Comparison of ENCODE assay signal across 9 mouse cellular contexts in genomic region chr11:55015831-55016241, GRCm38 (mm10). TPM values are rescaled to one million over a fixed set of nuclear protein-coding genes. Genes with fewer than 3 reads are reported as not detected.
A peak's percentile ranks its signal among the peaks of the same experiment; 100 is the strongest.
DNase-seq lines count a peak whose midpoint lies in the region; ATAC-seq and TF ChIP-seq lines count a peak whose summit lies in the region.
"Had no signal": no experiment of that assay in that cellular context is flagged by ENCODE, and none has a peak within 500 bp of the region (broad histone marks: within the 10 kb centered on the region; RNA-seq: fewer than 3 reads in every experiment).

No protein-coding gene starts in this region.

- no peaks in the 10 kb centered on the region for H3K9me3 ChIP-seq in hindbrain, postnatal 0 days (ENCODE audit: low read length)
- H3K9me3 ChIP-seq: G1E had no signal

- peak; percentile 78 for ATAC-seq in hindbrain, postnatal 0 days
- ATAC-seq in megakaryocyte progenitor cell, adult 5-6 weeks (replicated peaks; ENCODE audit: poor library complexity), result no peak

- H3K79me2 ChIP-seq in liver, adult 2 months (ENCODE audit: control insufficient read depth, insufficient read depth, low read length), result no peaks in the 10 kb centered on the region

- no peak overlapping the region for H3K27ac ChIP-seq in liver, adult 2 months (replicated peaks; ENCODE audit: insufficient read depth, low read depth, low read length)
- H3K27ac ChIP-seq in gastrocnemius, adult 2 months, result peak overlapping the region; percentile 90
- peak overlapping the region; percentile 80 for H3K27ac ChIP-seq in hindbrain, postnatal 0 days

- TF ChIP-seq CTCF in liver, adult 2 months (IDR thresholded peaks at IDR 0.05; ENCODE audit: low read depth, low read length), result no peak
- TF ChIP-seq CTCF in brain, embryonic 14.5 days (IDR thresholded peaks at IDR 0.05; ENCODE audit: borderline replicate concordance, extremely low read depth, insufficient read depth, insufficient read length), result no peak
- TF ChIP-seq CTCF in gastrocnemius, adult 2 months (IDR thresholded peaks at IDR 0.05), result no peak
- TF ChIP-seq CTCF in hindbrain, postnatal 0 days (IDR thresholded peaks at IDR 0.05; ENCODE audit: low read depth), result no peak

- no peak overlapping the region for H3K9ac ChIP-seq in liver, adult 2 months (ENCODE audit: low read depth, low read length)
- no peak overlapping the region for H3K9ac ChIP-seq in hindbrain, postnatal 0 days (replicated peaks; ENCODE audit: low read length)

- TF ChIP-seq POLR2A in liver, adult 2 months (IDR thresholded peaks at IDR 0.05; ENCODE audit: extremely low read depth, insufficient read depth, low read length), result no peak
- TF ChIP-seq POLR2A in brain, embryonic 14.5 days (IDR thresholded peaks at IDR 0.05; ENCODE audit: borderline replicate concordance, extremely low read depth, insufficient read depth, insufficient read length, poor library complexity, severe bottlenecking), result no peak

- H3K36me3 ChIP-seq in liver, adult 2 months (ENCODE audit: control insufficient read depth, insufficient read depth, low read length), result peaks cover 13% of the 10 kb centered on the region; the same call in 1 of the 2 replicates
- peaks cover 15% of the 10 kb centered on the region; the same call in 1 of the 2 replicates for H3K36me3 ChIP-seq in hindbrain, postnatal 0 days (ENCODE audit: insufficient read depth, low read length)
- H3K36me3 ChIP-seq: G1E had no signal

- peaks cover 13% of the 10 kb centered on the region for H3K4me1 ChIP-seq in liver, adult 2 months (ENCODE audit: control insufficient read depth, insufficient read depth, low read length)
- H3K4me1 ChIP-seq in hindbrain, postnatal 0 days (ENCODE audit: insufficient read depth, low read length), result peaks cover 26% of the 10 kb centered on the region

- 34% methylated on average over 9 of the region's 9 CpGs for WGBS in liver, adult 2 months
- WGBS in hindbrain, postnatal 0 days, result 36% methylated on average over 9 of the region's 9 CpGs

- H3K4me3 ChIP-seq in liver, adult 2 months (ENCODE audit: insufficient read depth, low read depth, low read length), result no peak overlapping the region
- H3K4me3 ChIP-seq in gastrocnemius, adult 2 months, result peak overlapping the region; percentile 44
- no peak overlapping the region for H3K4me3 ChIP-seq in hindbrain, postnatal 0 days (ENCODE audit: low read length)

- DNase-seq in liver, adult 2 months (ENCODE audit: extremely low read depth, low read depth, low spot score), result peak; percentile 81
- DNase-seq in liver, result no peak
- peak; percentile 86 for DNase-seq in brain, embryonic 14.5 days (ENCODE audit: low read depth)
- DNase-seq in gastrocnemius, adult 2 months, result peak; percentile 89
- DNase-seq in hindbrain, postnatal 0 days (ENCODE audit: low spot score), result peak; percentile 85
- peak; percentile 65 for DNase-seq in lung, postnatal 14 days
- DNase-seq in spleen, postnatal 10 days (ENCODE audit: low spot score in 2 of 2), result no peak

- no peaks in the 10 kb centered on the region for H3K27me3 ChIP-seq in liver, adult 2 months (ENCODE audit: control insufficient read depth, insufficient read depth, low read length)
- H3K27me3 ChIP-seq in hindbrain, postnatal 0 days (ENCODE audit: insufficient read depth, low read length), result no peaks in the 10 kb centered on the region

- intact Hi-C loops in gastrocnemius, adult 2 months (cut with DNase I), result loop anchor here (2.0 kb wide), 1 partner anchor 17 kb away; the partner anchor contains the start of gene Anxa6

- no peak overlapping the region for H3K4me2 ChIP-seq in hindbrain, postnatal 0 days (ENCODE audit: low read depth, low read length)

RNA-seq across cellular contexts. Expression of gene Anxa6, which starts 17.4 kb away (rescaled TPM):
- 111 and 120 TPM in 2 replicates for total RNA-seq in liver, adult 2 months (2014; rRNA removed)
- polyA plus RNA-seq in liver, adult 2 months (2012; rRNA removed), result 87.5 and 91.3 TPM in 2 replicates
- polyA plus RNA-seq in brain, embryonic 14.5 days (2012; rRNA removed), result 33.2 and 47.6 TPM in 2 replicates
- 100 to 1,000 TPM; 166 to 187 TPM for total RNA-seq in gastrocnemius, adult 2 months (2021)
- 83.2 and 86.0 TPM in 2 replicates for total RNA-seq in hindbrain, postnatal 0 days (2014; rRNA removed)
- 71.3 and 74.8 TPM in 2 replicates for polyA plus RNA-seq in hindbrain, postnatal 0 days (2015; fragmentation: Nextera tagmentation; extraction: Ambion mirVana)
- total RNA-seq in megakaryocyte progenitor cell, adult 5-6 weeks (2015), result 35.7 and 37.4 TPM in 2 replicates
- total RNA-seq in megakaryocyte progenitor cell, adult 5-6 weeks (2017), result 63.2 and 82.4 TPM in 2 replicates

RNA-seq across cellular contexts. Expression of gene Tnip1, which starts 53.1 kb away (rescaled TPM):
- total RNA-seq in liver, adult 2 months (2014; rRNA removed), result 3.0 TPM in 2 replicates
- 7.2 and 8.1 TPM in 2 replicates for polyA plus RNA-seq in liver, adult 2 months (2012; rRNA removed)
- 13.3 and 16.0 TPM in 2 replicates for polyA plus RNA-seq in brain, embryonic 14.5 days (2012; rRNA removed)
- 10 to 100 TPM; 29.8 to 31.7 TPM for total RNA-seq in gastrocnemius, adult 2 months (2021)
- total RNA-seq in hindbrain, postnatal 0 days (2014; rRNA removed), result 15.3 and 16.7 TPM in 2 replicates
- 17.1 and 19.8 TPM in 2 replicates for polyA plus RNA-seq in hindbrain, postnatal 0 days (2015; fragmentation: Nextera tagmentation; extraction: Ambion mirVana)
- total RNA-seq in megakaryocyte progenitor cell, adult 5-6 weeks (2015), result 27.6 and 31.8 TPM in 2 replicates
- 33.8 and 38.6 TPM in 2 replicates for total RNA-seq in megakaryocyte progenitor cell, adult 5-6 weeks (2017)

Comparison
In these comparisons a context has a peak if more than half of its experiments do, and no peak if none do; other contexts are left out.
1. DNase-seq: peak in liver, adult 2 months (single experiment), brain, embryonic 14.5 days (single experiment), gastrocnemius, adult 2 months (single experiment), hindbrain, postnatal 0 days (single experiment) and lung, postnatal 14 days (single experiment); none in liver (single experiment) and spleen, postnatal 10 days (0 of 2).